Mouse (Mus musculus) c-Kit-negative CD71-positive TER-119-positive erythroid progenitor cells, embryonic 14.5 days (primary cell): ENCODE results near the gene Rrp1b.

Experiments used
- DNase-seq: peaks from one replicate; pipeline ENCODE4 v3.0.0-alpha.2; 2013; ENCODE audit warnings: low read depth, low spot score

Rrp1b gene

DNA sequence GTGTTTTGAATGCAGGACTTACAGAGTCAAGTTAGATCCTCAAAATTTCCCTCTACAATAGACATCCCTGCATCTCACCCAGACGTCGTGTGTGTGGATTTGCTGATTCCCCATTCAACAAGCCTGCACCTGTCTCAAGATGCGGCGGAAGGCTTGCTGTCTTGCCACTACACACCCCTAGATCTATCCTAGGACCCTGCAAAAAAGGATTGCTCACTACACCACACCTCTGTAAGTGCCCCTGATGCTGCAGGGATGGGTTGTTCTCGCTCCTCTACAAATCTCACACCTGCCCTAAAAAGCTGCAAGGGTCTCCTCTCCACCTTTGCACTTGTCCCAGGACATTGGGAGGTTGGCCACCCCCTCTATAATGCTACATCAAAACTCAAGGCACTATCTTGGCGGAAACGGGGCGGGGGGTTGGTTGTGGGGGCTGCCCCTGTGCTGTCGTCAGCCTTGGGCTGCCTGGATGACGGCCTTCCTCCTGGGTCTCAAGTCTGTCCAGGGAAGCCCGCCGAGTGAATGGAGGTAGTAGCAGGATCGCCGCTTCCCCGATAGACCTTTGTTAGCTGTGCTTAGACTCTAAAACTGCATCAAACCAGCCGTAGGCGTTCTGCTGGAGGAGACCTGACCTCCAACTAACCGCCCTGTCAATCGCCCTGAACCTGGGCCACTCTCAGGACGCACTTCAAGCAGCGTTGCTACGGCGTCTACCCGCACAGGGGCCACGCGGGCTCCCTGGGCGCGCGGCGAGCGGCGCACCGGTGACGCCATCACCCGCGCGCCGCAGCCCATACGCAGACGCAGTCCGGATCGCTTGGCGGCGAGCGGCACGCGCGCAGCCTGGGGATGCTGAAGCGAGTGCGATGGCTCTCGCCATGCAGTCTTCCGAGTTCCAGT lies at the start of gene Rrp1b, which contains the start of gene Hsf2bp:
Gene Rrp1b (plus strand): TSS at position 492 of the 900 bp plus-strand sequence.
Gene Hsf2bp (minus strand): TSS at position 741 of the 900 bp plus-strand sequence.
- no peak for DNase-seq

GRCm38 (mm10) chr17:31986915-31987314 lies 49.0 kb upstream of the Rrp1b start:
- DNase-seq = no peak

DNA sequence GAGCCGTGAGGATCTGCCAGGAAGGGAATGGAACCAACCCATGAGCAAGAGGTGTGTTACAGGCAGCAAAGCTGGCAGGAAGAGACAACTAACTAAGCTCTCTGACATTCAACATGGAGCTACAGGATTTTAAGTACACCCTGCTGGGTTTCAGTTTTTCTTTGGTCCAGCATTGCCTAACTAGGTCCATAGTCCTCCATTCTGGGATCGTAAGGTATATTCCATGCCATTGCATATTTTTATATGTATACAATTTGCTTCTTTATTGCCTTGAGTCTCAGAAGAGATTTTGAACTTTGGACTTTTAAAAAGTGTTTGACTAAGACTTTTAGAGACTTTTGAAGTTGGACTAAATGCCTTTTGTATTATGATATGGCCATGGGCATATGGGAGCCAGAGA lies 46.9 kb upstream of the Rrp1b start:
- no peak for DNase-seq

DNA sequence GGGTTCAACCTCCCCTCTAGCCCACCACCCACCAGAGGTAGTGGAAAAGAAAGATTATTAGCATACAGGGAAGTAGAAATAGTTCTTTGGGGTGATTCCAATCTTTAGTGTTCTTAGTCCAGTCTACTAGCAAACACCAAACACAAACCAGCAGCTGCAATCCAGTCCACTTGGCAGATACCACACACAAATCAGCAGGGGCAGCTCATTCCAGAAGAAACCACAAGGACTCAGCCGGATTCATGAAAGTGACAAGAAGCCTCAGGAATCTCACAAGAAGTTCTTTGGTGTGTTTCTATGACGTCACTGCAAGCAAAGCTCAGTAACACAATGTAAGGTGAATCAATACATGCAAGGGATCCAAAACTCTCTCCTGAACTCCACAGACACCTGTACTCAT lies 43.9 kb upstream of the Rrp1b start:
- no peak for DNase-seq

DNA sequence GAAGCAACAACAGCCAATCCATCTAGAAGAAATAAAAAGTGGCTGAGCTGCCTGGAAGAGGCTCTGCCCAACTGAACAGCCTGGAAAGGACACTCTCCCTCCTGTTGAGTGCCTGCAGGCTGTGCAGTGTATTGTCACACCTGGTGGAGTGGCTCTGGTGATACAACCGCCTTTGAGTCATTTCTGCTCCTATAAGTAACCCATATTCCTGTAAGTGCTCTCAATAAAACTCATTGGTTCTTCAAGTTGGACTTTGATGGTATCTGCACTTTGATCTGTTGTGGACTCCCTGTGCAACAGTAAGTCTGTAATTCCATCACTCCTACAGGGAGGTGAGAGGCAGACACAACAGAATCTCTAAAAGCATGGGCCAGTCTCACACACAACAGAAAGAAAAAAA lies 42.5 kb upstream of the Rrp1b start:
- no peak for DNase-seq

GRCm38 (mm10) chr17:31994132-31994531 lies 41.8 kb upstream of the Rrp1b start:
- no peak for DNase-seq

DNA sequence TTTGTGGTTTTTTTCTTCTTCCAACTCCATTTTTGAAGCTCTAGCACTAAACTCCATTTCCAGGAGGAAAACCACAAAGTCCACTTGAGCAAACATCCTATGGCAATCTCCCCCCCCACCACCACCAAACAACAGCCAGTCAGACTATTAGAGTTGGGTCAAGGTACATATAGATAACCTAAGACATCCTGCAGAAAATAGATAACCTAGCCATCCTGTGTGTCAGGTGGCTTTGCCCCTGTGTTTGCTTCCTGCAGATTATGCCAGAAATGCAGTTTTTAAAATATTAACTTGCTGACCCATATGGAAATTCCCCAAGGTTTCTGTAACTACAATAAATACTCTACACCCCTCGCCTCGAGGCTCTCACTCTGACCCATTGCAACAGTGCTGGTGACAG lies 40.1 kb upstream of the Rrp1b start:
- DNase-seq = no peak

DNA sequence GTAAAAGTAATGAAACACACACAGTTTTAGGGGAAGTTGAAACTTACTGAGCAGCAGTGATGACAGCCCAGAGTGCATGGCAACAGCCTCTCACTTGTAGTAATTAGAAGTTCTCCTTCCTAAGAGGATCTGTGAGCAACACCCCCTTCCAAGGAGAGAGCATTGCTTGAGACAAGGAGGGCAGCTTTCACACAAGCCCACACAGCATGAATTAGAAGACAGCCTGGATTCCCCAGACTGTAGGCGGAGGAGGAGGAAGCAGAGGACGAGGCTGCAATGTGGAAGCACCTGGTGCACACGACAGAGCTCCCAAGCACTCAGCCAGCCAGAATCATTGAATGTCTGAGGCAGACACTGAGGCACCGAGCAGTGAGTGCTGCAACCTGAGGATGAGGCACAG lies 39.6 kb upstream of the Rrp1b start:
- no peak for DNase-seq

DNA sequence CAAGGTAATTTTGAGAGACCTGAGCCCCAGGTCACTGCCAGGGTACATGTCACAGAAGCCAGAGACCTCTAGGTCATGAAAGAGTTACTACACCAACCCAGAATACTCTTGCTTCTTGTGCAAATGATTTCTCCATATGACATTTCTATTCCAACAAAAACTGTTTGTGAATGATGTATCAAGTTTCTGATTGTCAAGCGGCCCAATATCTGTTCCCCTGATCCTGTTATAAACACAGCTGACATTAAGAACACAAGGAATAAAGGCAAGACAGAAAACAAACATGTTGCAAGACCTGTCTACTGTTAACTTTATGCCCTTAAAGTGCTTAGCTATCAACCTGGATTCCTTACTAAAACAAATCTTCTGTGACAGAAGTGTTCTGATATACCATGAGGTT lies 37.5 kb upstream of the Rrp1b start:
- DNase-seq = no peak

GRCm38 (mm10) chr17:32003251-32003650 lies 32.6 kb upstream of the Rrp1b start:
- no peak for DNase-seq

DNA sequence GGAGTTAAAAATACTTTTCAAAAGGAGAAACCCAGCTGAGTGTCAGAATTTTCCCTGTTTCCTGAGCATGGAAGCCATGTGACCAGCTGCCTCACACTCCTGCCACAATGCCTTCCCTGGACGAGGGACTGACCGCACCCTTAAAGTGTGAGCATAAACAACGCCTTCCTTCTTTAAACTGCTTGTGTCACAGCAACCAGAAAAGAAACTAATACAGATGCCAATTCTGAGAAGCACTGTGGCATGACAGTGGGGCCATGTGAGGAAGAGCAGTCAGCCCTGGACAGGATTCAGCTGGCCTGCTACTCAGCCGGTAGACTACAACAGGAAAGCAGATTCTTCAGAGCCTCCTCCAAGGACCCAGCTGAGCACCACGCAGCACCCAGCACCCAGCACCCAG lies 29.1 kb upstream of the Rrp1b start:
- DNase-seq = no peak

GRCm38 (mm10) chr17:32011694-32012093 lies 24.2 kb upstream of the Rrp1b start:
- no peak for DNase-seq

- no peak for DNase-seq
Measured at GRCm38 (mm10) chr17:32012254-32012653, 23.6 kb upstream of the Rrp1b start.

DNA sequence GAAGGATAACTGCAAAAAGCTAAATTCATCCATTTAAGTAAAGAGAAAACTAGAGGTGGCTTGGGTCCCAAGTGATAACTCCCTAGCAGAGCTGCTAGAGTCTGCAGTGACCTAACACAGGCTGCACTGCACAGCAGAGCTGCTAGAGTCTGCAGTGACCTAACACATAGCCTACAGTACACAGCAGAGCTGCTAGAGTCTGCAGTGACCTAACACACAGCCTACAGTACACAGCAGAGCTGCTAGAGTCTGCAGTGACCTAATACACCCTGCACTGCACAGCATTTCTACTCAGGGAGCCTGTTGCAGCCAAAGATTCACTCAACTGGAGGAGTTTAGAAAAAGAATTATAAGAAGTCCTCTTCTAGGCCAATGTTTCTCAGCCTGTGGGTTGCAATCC lies 22.2 kb upstream of the Rrp1b start:
- no peak for DNase-seq

GRCm38 (mm10) chr17:32016481-32016880 lies 19.4 kb upstream of the Rrp1b start:
- no peak for DNase-seq

GRCm38 (mm10) chr17:32018127-32018894 lies 17.6 kb upstream of the Rrp1b start:
- DNase-seq = no peak

DNA sequence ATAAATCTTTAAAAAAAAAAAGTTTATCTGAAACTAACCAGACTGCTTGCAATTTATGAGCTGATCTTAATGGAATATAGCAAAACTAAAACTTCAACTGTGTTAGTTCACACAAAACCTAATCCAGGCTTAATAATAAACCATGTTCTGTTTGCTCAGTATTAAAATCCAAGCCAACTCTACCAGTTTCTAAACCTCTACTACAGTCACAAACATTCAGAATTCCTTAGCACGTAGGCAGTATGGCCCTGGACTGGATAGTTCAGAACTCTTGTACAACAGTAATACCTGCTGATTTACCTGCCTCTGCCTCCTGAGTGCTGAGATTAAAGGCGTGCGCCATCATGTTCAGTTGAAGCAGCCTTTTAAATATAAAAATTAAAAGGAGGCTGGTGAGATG lies 13.9 kb upstream of the Rrp1b start:
- no peak for DNase-seq

DNA sequence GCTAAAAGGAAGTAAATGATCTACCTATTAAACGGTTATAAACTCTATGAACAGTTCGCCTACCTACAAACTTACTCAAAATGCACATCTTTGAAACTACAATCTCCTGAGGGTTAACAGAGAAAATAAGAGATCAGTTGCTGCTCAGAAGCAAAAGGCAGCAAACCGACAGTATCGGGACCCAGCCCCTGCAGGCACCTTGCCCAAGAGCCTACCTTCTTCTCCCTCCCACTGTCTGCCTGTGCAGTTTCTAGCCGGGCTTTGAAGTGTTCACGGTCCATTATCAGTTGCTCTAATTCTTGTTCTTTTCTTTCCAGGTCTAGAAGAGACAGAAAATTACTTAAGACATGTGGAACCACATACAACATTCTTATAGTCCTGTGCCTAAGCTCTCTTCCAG lies 13.3 kb upstream of the Rrp1b start:
- no peak for DNase-seq

DNA sequence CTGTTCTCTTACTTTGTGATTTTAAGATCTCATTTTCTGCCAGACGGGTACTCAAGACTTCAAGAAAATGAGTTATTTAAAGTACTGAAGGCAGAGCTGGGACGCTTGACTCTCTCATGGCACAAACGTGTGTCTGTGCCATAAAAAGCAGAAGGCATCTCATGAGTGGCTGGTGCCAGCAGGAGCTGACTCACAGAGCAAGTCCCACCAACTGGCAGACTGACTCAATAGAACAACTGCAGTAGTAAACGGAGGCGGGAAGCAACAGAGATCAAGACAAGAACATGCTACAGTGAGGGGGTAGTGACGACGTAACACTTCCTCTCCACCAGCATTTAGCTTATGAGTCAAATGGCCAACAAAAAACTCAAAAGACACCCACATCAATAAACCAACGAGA lies 12.8 kb upstream of the Rrp1b start:
- DNase-seq = no peak

- DNase-seq = no peak
Measured at GRCm38 (mm10) chr17:32024671-32025073, 11.2 kb upstream of the Rrp1b start.

DNA sequence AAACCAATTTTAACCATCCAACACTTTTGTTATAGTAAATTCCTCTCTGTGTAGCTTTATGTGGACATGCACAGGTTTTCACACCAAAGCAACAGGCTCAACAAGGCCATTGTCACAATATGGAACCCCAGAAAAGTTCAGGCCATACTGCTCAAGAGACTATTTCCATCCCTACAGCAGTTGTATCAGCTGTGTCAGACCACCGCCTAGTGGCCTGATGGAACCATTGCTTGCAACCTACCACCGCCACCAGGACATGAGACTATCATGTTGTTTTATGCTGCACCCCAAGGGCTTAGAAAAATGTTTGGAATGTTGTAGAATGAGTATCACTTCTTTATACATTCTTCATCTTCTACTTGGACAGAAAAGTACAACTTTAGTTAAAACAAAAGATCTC lies 10.5 kb upstream of the Rrp1b start:
- no peak for DNase-seq

DNA sequence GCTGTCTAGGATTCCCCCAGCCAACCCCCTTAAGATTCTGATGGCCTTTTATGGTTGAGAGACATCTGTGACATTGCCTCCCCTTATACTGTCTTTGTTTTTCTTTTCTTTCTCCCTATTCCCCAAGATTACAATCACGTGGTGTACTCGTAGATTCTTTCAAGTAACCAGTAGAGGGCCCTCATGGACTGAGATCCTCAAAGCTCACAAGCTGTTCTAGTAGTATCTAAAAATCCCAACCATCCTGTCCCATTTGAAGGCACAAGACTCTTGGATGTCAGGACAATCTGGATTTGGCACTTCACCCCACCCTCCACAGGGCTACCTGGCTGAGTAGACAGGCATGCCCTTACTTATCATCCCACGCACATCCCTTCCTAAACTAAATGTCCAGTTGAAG lies 8.2 kb upstream of the Rrp1b start:
- DNase-seq = no peak

GRCm38 (mm10) chr17:32028301-32028700 lies 7.6 kb upstream of the Rrp1b start:
- no peak for DNase-seq
